Mouse (Mus musculus): Measurements from ENCODE around the gene Klf13. TPM values are rescaled to one million over a fixed set of nuclear protein-coding genes. Genes with fewer than 3 reads are reported as not detected.

The Klf13 gene
- total RNA-seq, 1 experiment: 29.4 TPM

DNA sequence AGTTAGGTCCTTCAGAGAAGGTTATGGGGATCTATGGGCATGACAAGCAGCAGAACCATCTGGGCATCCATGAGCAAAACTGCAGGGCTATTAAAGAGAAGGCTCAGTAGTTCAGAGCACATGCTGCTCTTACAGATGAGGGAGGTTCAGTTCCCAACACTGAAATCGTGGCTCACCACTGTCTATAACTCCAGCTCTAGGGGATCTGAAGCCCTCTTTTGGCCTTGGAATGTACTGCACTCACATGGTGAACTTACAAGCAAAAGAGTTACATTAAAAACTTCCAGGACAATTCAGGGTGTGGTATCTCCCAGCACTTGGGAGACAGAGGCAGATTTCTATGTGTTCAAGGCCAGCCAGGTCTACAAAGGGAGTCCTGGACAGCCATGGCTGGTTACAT lies 15.7 kb downstream of the Klf13 start:
- TF ChIP-seq HCFC1 (IDR thresholded peaks at IDR 0.05; ENCODE audit: borderline replicate concordance, insufficient read depth, low read length): no peak
- no peak for TF ChIP-seq MAFK (IDR thresholded peaks at IDR 0.05; ENCODE audit: insufficient read depth, low read depth, low read length)
- no peak for TF ChIP-seq ZC3H11A (IDR thresholded peaks at IDR 0.05; ENCODE audit: borderline replicate concordance, low read depth, low read length)
- no peak for TF ChIP-seq CHD2 (IDR thresholded peaks at IDR 0.05; ENCODE audit: low read depth, low read length)
- TF ChIP-seq ZNF384 (IDR thresholded peaks at IDR 0.05; ENCODE audit: low read depth, low read length): no peak
- peaks cover 13 to 45% of the 10 kb centered on the region in 2 experiments; a peak in 3 of 4 replicates for H3K4me1 ChIP-seq (ENCODE audit: control insufficient read depth in 2 of 2, insufficient read depth in 2 of 2, low read length in 2 of 2, poor library complexity in 1 of 2)
- DNase-seq (ENCODE audit: low read depth, low spot score): no peak
- no peak overlapping the region for H3K4me3 ChIP-seq (ENCODE audit: insufficient read depth in 1 of 2, low read depth in 1 of 2, low read length in 2 of 2, poor library complexity in 1 of 2, severe bottlenecking in 1 of 2)
- in situ Hi-C loops (cut with MboI; ENCODE audit: low sequenced_read_pairs in 2 of 2, unreplicated experiment in 2 of 2): no loop called here
- no peak overlapping the region for H3K9ac ChIP-seq (ENCODE audit: insufficient read depth, low read depth, low read length, poor library complexity, severe bottlenecking)
- H3K9me3 ChIP-seq (ENCODE audit: control insufficient read depth, insufficient read depth, low read depth, low read length): no peaks in the 10 kb centered on the region
- no peak overlapping the region for H3K27ac ChIP-seq (ENCODE audit: insufficient read depth, low read depth, low read length, poor library complexity, severe bottlenecking)
- peaks cover 2% of the 10 kb centered on the region; the same call in 1 of the 2 replicates for H3K36me3 ChIP-seq (ENCODE audit: control insufficient read depth, insufficient read depth, low read length, poor library complexity, severe bottlenecking)

DNA sequence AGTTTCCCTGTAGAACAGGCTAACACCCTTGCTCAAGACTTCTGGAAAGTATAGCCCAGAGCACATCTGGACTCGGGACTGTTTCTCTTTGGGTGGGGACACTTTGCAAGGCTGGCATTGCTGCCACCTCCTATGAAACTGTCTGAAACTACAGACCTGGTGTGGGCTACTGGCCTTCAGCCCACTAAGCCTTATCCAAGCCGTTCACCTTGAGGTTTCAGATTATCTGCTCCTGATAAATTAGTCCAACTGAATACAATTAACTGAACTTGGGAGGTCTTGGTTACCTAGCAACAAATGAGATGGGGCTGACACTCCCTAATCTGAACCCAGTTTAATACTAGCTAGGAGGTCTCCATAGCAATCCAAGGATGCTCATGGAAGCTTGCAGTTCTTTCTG lies 16.1 kb downstream of the Klf13 start:
- in situ Hi-C loops (cut with MboI; ENCODE audit: low sequenced_read_pairs in 2 of 2, unreplicated experiment in 2 of 2): no loop called here
- no peak for DNase-seq (ENCODE audit: low read depth, low spot score)
- TF ChIP-seq CHD2 (IDR thresholded peaks at IDR 0.05; ENCODE audit: low read depth, low read length) (no peak), ZNF384 (IDR thresholded peaks at IDR 0.05; ENCODE audit: low read depth, low read length) (no peak), HCFC1 (IDR thresholded peaks at IDR 0.05; ENCODE audit: borderline replicate concordance, insufficient read depth, low read length) (no peak), MAFK (IDR thresholded peaks at IDR 0.05; ENCODE audit: insufficient read depth, low read depth, low read length) (no peak), ZC3H11A (IDR thresholded peaks at IDR 0.05; ENCODE audit: borderline replicate concordance, low read depth, low read length) (no peak)
- Histone ChIP-seq H3K4me3 (ENCODE audit: insufficient read depth in 1 of 2, low read depth in 1 of 2, low read length in 2 of 2, poor library complexity in 1 of 2, severe bottlenecking in 1 of 2) (no peak overlapping the region), H3K27ac (ENCODE audit: insufficient read depth, low read depth, low read length, poor library complexity, severe bottlenecking) (no peak overlapping the region), H3K4me1 (ENCODE audit: control insufficient read depth in 2 of 2, insufficient read depth in 2 of 2, low read length in 2 of 2, poor library complexity in 1 of 2) (peaks cover 13 to 43% of the 10 kb centered on the region in 2 experiments; a peak in 3 of 4 replicates), H3K36me3 (ENCODE audit: control insufficient read depth, insufficient read depth, low read length, poor library complexity, severe bottlenecking) (peaks cover 2% of the 10 kb centered on the region; the same call in 1 of the 2 replicates), H3K9ac (ENCODE audit: insufficient read depth, low read depth, low read length, poor library complexity, severe bottlenecking) (no peak overlapping the region), H3K9me3 (ENCODE audit: control insufficient read depth, insufficient read depth, low read depth, low read length) (no peaks in the 10 kb centered on the region)

- peaks cover 2% of the 10 kb centered on the region; the same call in 1 of the 2 replicates for H3K36me3 ChIP-seq (ENCODE audit: control insufficient read depth, insufficient read depth, low read length, poor library complexity, severe bottlenecking)
- in situ Hi-C loops (cut with MboI; ENCODE audit: low sequenced_read_pairs in 2 of 2, unreplicated experiment in 2 of 2): no loop called here
- H3K9me3 ChIP-seq (ENCODE audit: control insufficient read depth, insufficient read depth, low read depth, low read length): no peaks in the 10 kb centered on the region
- DNase-seq (ENCODE audit: low read depth, low spot score): no peak
- H3K27ac ChIP-seq (ENCODE audit: insufficient read depth, low read depth, low read length, poor library complexity, severe bottlenecking): no peak overlapping the region
- no peak overlapping the region for H3K9ac ChIP-seq (ENCODE audit: insufficient read depth, low read depth, low read length, poor library complexity, severe bottlenecking)
- TF ChIP-seq CHD2 (IDR thresholded peaks at IDR 0.05; ENCODE audit: low read depth, low read length): no peak
- no peak for TF ChIP-seq ZNF384 (IDR thresholded peaks at IDR 0.05; ENCODE audit: low read depth, low read length)
- no peak for TF ChIP-seq MAFK (IDR thresholded peaks at IDR 0.05; ENCODE audit: insufficient read depth, low read depth, low read length)
- TF ChIP-seq ZC3H11A (IDR thresholded peaks at IDR 0.05; ENCODE audit: borderline replicate concordance, low read depth, low read length): no peak
- no peak for TF ChIP-seq HCFC1 (IDR thresholded peaks at IDR 0.05; ENCODE audit: borderline replicate concordance, insufficient read depth, low read length)
- peaks cover 11 to 40% of the 10 kb centered on the region in 2 experiments; a peak in 3 of 4 replicates for H3K4me1 ChIP-seq (ENCODE audit: control insufficient read depth in 2 of 2, insufficient read depth in 2 of 2, low read length in 2 of 2, poor library complexity in 1 of 2)
- H3K4me3 ChIP-seq (ENCODE audit: insufficient read depth in 1 of 2, low read depth in 1 of 2, low read length in 2 of 2, poor library complexity in 1 of 2, severe bottlenecking in 1 of 2): no peak overlapping the region
Measured at GRCm38 (mm10) chr7:63921909-63922562, 16.7 kb downstream of the Klf13 start.

DNA sequence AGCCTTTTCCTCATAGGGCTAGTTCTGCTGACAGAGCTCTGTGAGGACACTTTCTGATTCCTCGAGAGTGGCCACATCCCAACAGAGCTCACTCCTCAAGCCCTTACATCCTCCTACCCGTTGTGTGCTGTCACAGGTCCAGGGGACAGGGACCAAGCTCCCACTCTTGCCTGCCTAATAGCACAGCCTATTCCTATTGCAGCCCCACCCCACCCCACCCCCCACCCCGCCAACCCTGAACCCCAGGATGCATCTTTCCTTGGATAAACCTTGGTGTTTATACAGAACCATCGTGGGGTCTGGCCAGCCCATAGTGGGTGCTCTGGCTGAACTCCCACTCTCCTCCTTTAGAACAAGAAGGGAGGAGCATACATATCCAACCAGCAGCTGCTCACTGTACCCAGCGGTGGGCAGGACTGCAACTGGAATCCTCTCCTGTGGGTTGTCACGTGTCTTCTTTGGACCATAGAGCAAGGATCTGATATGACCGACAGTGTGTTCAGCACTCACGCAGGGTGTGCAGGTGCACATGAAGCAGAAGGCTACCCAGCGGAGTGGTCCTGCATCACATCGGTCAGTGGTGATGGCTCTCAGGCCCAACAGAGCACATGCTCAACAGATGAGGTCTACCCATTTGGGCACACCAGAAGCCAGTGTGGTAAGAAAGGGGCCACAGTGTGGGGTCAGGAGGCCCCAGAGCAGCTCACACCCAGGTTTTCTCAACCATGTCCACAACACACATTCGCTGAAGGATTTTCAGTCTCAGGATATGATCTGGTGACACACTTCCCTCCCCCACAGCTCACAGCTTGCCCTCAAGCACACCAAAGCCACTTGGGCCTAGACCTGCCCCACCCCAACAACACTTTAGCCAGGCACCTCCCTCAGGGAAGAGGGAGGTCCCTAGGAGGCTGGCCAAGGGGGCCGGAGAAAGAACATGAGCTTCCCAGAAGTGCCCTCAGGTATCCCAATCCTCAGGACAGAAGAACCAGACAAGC lies 19.6 kb downstream of the Klf13 start:
- in situ Hi-C loops (cut with MboI; ENCODE audit: low sequenced_read_pairs in 2 of 2, unreplicated experiment in 2 of 2): no loop called here
- H3K27ac ChIP-seq (ENCODE audit: insufficient read depth, low read depth, low read length, poor library complexity, severe bottlenecking): no peak overlapping the region
- peaks cover 11 to 39% of the 10 kb centered on the region in 2 experiments; a peak in 3 of 4 replicates for H3K4me1 ChIP-seq (ENCODE audit: control insufficient read depth in 2 of 2, insufficient read depth in 2 of 2, low read length in 2 of 2, poor library complexity in 1 of 2)
- no peak overlapping the region for H3K9ac ChIP-seq (ENCODE audit: insufficient read depth, low read depth, low read length, poor library complexity, severe bottlenecking)
- H3K4me3 ChIP-seq (ENCODE audit: insufficient read depth in 1 of 2, low read depth in 1 of 2, low read length in 2 of 2, poor library complexity in 1 of 2, severe bottlenecking in 1 of 2): peak overlapping the region in 1 of 2 experiments; percentile 8; a peak in 1 of 4 replicates
- H3K9me3 ChIP-seq (ENCODE audit: control insufficient read depth, insufficient read depth, low read depth, low read length): no peaks in the 10 kb centered on the region
- no peaks in the 10 kb centered on the region; the same call in 1 of the 2 replicates for H3K36me3 ChIP-seq (ENCODE audit: control insufficient read depth, insufficient read depth, low read length, poor library complexity, severe bottlenecking)
- DNase-seq (ENCODE audit: low read depth, low spot score): no peak
- TF ChIP-seq ZNF384 (IDR thresholded peaks at IDR 0.05; ENCODE audit: low read depth, low read length) (no peak), CHD2 (IDR thresholded peaks at IDR 0.05; ENCODE audit: low read depth, low read length) (no peak)
